Mouse (Mus musculus): ENCODE data around the gene Taar3.

DNA sequence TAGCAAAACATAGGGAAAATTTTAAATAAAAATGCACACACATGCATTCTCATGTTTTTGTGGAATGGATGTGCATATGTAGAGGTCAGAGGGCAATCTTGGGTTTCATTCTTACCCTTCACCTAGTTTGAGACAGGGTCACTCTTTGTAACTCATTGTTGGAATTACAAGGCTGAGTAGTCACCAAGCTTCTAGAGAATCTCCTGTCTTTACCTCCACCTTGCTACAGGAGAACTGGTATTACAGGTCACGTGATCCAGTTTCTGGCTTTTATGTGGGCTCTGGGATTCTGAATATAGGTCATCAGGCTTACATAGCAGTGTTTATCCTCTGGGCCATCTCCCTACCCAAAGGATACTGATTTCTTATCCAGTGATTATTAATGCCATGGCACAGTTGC, 43.7 kb upstream of the Taar3 start:
- TF ChIP-seq USF1 (IDR thresholded peaks at IDR 0.05; ENCODE audit: low read depth) = no peak
- TF ChIP-seq MAX (IDR thresholded peaks at IDR 0.05; ENCODE audit: low read depth) = no peak
- no peak for TF ChIP-seq POLR2A (IDR thresholded peaks at IDR 0.05; ENCODE audit: insufficient read length, low read depth)

All from myocyte (in vitro differentiated cells).